Mouse (Mus musculus): ENCODE measurements around the gene Clec4a4.

- TF ChIP-seq CTCF (IDR thresholded peaks at IDR 0.05; ENCODE audit: insufficient read depth, low read length) = no peak
- no peak for TF ChIP-seq POLR2A (IDR thresholded peaks at IDR 0.05; ENCODE audit: borderline replicate concordance, extremely low read depth, low read depth, low read length)
Measured at GRCm38 (mm10) chr6:123049742-123050372, 59.7 kb downstream of the Clec4a4 start, which contains the start of gene Clec4b1.
